Mouse (Mus musculus) heart, postnatal 0 days (tissue): Measurements from ENCODE around the gene Xylt1. TPM values are rescaled to one million over a fixed set of nuclear protein-coding genes. Genes with fewer than 3 reads are reported as not detected.

Experiments used
- ATAC-seq: fragments of 200-750 bp; cut with Nextera tagmentation; 2 replicates; pipeline ENCODE4 v1.8.0; 2017; ENCODE audit warnings: low read depth, moderate number of reproducible peaks, moderate library complexity; ENCODE audit not compliant: insufficient read depth
- DNase-seq: peaks from one replicate; pipeline ENCODE4 v3.0.0-alpha.2; 2016; ENCODE audit warnings: low spot score
- H3K27ac ChIP-seq: fragments of 300-500 bp; sonication (generic); 2 replicates; pipeline ENCODE4 v1.5.1; 2014; ENCODE audit warnings: low read depth, mild to moderate bottlenecking
- H3K27me3 ChIP-seq: fragments of 300-500 bp; sonication (generic); 2 replicates; pipeline ENCODE4 v1.6.1; 2014; ENCODE audit warnings: low read length, mixed read lengths; ENCODE audit not compliant: control insufficient read depth, insufficient read depth
- H3K36me3 ChIP-seq: fragments of 300-500 bp; sonication (generic); replicated peaks from 2 replicates; pipeline ENCODE4 v1.6.1; 2014; ENCODE audit warnings: low read length, mixed read lengths; ENCODE audit not compliant: control insufficient read depth, insufficient read depth
- H3K4me1 ChIP-seq: fragments of 300-500 bp; sonication (generic); 2 replicates; pipeline ENCODE4 v1.6.1; 2014; ENCODE audit warnings: antibody characterized with exemption; ENCODE audit not compliant: control insufficient read depth, insufficient read depth
- H3K4me2 ChIP-seq: fragments of 300-500 bp; sonication (generic); 2 replicates; pipeline ENCODE4 v1.6.1; 2014; ENCODE audit warnings: low read depth, mild to moderate bottlenecking, low read length, moderate library complexity
- H3K4me3 ChIP-seq: fragments of 300-500 bp; sonication (generic); 2 replicates; pipeline ENCODE4 v1.5.1; 2014; ENCODE audit warnings: low read depth, low read length
- H3K9ac ChIP-seq: fragments of 300-500 bp; sonication (generic); replicated peaks from 2 replicates; pipeline ENCODE4 v1.6.1; 2014; ENCODE audit warnings: low read depth, low read length, mixed read lengths
- H3K9me3 ChIP-seq: fragments of 300-500 bp; sonication (generic); replicated peaks from 2 replicates; pipeline ENCODE4 v1.6.1; 2016; ENCODE audit warnings: low read length; ENCODE audit not compliant: control insufficient read depth
- CTCF ChIP-seq: IDR thresholded peaks from 2 replicates; pipeline ENCODE4 v1.5.1; 2016; ENCODE audit warnings: antibody characterized with exemption, control low read depth, low read depth
- EP300 ChIP-seq: IDR thresholded peaks from 2 replicates; pipeline ENCODE4 v1.6.1; 2016; ENCODE audit warnings: antibody characterized with exemption, low read depth
- WGBS: fragments of 180-500 bp; shearing (Covaris S2); extraction: QIAGEN DNeasy Blood & Tissue Kit; methylation state at CpG from one replicate; pipeline ENCODE4 v1.1.7; 2014; 5-methylcytosine and 5-hydroxymethylcytosine counted together
- polyA plus RNA-seq: library from polyadenylated mRNA; unstranded; fragments of >200 nt; fragmentation: Nextera tagmentation; extraction: Ambion mirVana; gene quantifications from 2 replicates; pipeline ENCODE4 v1.2.1, GENCODE M21; 2015
- total RNA-seq: library from RNA; depleted of rRNA; stranded (reverse); fragments of >200 nt; gene quantifications from 2 replicates; pipeline ENCODE4 v1.2.3, GENCODE M21; 2014; ENCODE audit warnings: low replicate concordance

The Xylt1 gene
- total and polyA plus RNA-seq, 2 experiments from 2014 or later, result 0.36 to 8.9 TPM

DNA sequence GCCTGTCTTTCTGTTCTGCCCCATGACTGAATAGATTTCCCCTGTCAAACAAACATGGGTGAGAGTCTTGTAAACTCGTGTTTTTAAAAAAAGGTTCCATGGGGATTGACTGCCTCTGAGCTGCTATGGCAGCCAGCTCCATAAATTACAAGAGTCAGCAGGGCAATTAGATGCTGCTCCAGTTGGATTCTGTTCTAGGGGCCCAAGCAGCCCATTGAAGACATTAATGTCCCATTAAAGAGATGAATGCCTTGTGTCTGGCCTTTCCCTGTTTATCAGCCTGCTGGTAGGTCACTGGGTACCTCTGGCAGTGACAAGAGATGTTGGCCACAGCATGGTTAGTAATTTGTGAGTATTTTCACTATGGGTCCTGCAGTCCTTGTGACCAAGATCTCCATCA is 271.9 kb downstream of the Xylt1 start:
- H3K27me3 ChIP-seq, result no peaks in the 10 kb centered on the region
- ATAC-seq (no peak), DNase-seq (no peak)
- peaks cover 4% of the 10 kb centered on the region; the same call in 1 of the 2 replicates for H3K36me3 ChIP-seq
- H3K4me1 ChIP-seq, result no peaks in the 10 kb centered on the region
- WGBS, result 60% methylated on average over 1 of the region's 1 CpGs
- H3K9ac ChIP-seq, result no peak overlapping the region
- H3K9me3 ChIP-seq, result no peaks in the 10 kb centered on the region
- H3K4me2 ChIP-seq, result no peak overlapping the region
- TF ChIP-seq CTCF (no peak), EP300 (no peak)
- H3K4me3 ChIP-seq, result no peak overlapping the region
- H3K27ac ChIP-seq, result no peak overlapping the region

DNA sequence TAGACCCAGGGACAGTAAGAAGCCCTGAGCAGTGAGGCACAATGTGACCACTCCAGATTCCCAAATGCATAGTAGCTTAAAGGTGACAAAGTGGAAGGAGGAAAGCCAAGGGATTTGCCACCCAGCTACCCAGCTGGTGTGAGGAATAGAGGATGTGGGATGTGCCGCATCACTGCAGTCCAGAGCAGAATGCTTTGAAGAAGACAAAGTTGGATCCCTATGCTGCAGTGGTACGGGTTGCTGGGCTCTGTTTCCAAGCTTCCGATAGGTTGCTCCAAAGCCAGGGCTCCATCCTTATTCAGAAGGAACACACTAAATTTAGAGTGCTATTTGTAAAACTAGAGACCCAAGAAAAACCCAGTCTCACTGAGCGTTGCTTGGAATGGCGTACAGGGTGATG is 275.0 kb downstream of the Xylt1 start:
- no peak overlapping the region for H3K4me2 ChIP-seq
- H3K36me3 ChIP-seq, result peaks cover under 1% of the 10 kb centered on the region; the same call in 1 of the 2 replicates
- no peak for TF ChIP-seq CTCF
- no peak for TF ChIP-seq EP300
- no peaks in the 10 kb centered on the region for H3K4me1 ChIP-seq
- ATAC-seq (no peak), DNase-seq (no peak)
- 94% methylated on average over 5 of the region's 5 CpGs for WGBS
- H3K27ac ChIP-seq, result no peak overlapping the region
- no peaks in the 10 kb centered on the region for H3K27me3 ChIP-seq
- H3K9me3 ChIP-seq, result no peaks in the 10 kb centered on the region
- H3K4me3 ChIP-seq, result no peak overlapping the region
- no peak overlapping the region for H3K9ac ChIP-seq

DNA sequence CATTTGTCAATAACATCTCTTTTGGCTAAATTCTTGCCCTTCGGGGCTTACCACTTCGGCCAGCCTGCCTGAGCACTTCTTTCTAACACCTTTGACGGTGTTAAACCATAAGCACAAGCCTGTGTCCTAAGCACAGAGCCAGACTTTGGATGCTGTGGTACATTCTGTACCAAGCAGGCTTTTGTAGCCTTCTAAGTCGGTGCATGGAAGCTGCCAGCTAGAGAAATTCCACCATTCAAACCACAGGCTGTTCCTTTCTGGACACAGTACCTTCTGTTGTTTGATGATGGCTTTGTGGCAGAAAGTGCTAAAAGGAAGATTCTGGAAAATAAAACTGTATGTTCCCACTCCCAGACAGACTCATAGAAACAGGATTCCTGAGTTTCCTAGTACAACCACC is 277.4 kb downstream of the Xylt1 start:
- no peaks in the 10 kb centered on the region for H3K27me3 ChIP-seq
- WGBS, result 84% methylated on average over 4 of the region's 4 CpGs
- TF ChIP-seq CTCF (no peak), EP300 (no peak)
- ATAC-seq (no peak), DNase-seq (no peak)
- H3K4me1 ChIP-seq, result no peaks in the 10 kb centered on the region
- no peaks in the 10 kb centered on the region for H3K9me3 ChIP-seq
- H3K36me3 ChIP-seq, result no peaks in the 10 kb centered on the region
- H3K4me2 ChIP-seq, result no peak overlapping the region
- no peak overlapping the region for H3K9ac ChIP-seq
- H3K4me3 ChIP-seq, result no peak overlapping the region
- no peak overlapping the region for H3K27ac ChIP-seq

DNA sequence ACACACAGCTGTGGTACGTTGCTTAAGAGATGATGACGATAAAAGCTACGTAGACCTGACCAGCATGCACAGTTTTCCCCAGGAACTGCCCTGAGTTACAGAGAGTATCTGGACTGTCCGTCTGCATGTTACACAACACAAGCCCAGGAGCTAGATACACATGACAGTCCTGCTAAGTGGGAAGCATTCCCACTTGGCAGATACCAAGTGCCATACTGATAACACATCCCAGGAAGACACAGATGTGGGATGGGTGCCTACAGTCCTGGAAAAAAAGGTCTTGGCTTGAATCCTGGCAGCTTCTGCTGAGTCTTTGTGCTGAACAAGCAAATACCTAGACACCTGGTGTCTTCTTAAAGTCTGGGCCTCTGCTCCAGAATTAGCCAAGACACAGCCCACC is 278.0 kb downstream of the Xylt1 start:
- Histone ChIP-seq H3K4me2 (no peak overlapping the region), H3K4me3 (no peak overlapping the region), H3K36me3 (no peaks in the 10 kb centered on the region), H3K27me3 (no peaks in the 10 kb centered on the region), H3K9me3 (no peaks in the 10 kb centered on the region), H3K4me1 (no peaks in the 10 kb centered on the region), H3K9ac (no peak overlapping the region), H3K27ac (no peak overlapping the region)
- TF ChIP-seq CTCF (no peak), EP300 (no peak)
- no peak for DNase-seq
- ATAC-seq, result no peak
- WGBS, result 66% methylated on average over 4 of the region's 4 CpGs

DNA sequence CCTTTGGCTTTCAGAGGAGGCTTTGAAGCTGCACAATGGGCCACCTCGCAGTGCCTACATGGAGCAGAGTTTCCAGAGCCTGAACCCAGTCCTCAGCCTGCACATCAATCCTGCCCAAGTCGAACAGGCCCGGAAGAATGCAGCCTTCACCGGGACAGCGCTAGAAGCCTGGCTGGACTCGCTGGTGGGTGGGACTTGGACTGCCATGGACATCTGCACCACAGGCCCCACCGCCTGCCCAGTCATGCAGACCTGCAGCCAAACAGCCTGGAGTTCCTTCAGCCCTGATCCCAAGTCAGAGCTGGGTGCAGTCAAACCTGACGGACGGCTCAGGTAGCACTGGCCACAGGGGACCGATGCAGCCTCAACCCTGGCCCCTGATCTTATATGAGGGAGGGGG is 286.5 kb downstream of the Xylt1 start:
- WGBS, result 81% methylated on average over 10 of the region's 10 CpGs
- H3K27me3 ChIP-seq, result no peaks in the 10 kb centered on the region
- H3K4me3 ChIP-seq, result no peak overlapping the region
- no peaks in the 10 kb centered on the region for H3K36me3 ChIP-seq
- no peak overlapping the region for H3K4me2 ChIP-seq
- TF ChIP-seq EP300 (no peak), CTCF (no peak)
- DNase-seq (no peak), ATAC-seq (no peak)
- no peak overlapping the region for H3K27ac ChIP-seq
- H3K9ac ChIP-seq, result no peak overlapping the region
- no peaks in the 10 kb centered on the region for H3K9me3 ChIP-seq
- H3K4me1 ChIP-seq, result no peaks in the 10 kb centered on the region

DNA sequence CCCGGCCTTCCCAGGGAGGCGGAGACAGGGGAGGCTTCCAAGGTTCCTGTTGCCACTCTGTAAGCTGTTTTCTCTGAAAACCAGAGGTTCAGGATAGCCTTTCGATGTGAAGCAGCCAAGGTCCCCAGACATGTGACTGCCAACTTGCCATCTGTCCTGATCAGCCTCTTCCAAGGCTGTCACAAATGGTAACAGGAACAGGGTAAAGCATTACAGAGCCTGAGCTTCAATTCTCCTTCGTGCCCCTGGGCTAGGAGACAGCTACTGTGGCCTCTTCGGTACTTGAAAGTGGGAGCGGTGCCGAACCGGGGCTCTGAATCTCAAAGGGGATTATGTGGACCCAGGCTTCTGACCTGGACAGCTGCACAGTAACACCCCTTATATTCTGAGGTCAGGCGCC is 287.4 kb downstream of the Xylt1 start:
- H3K9ac ChIP-seq, result no peak overlapping the region
- ATAC-seq (no peak), DNase-seq (no peak)
- no peaks in the 10 kb centered on the region for H3K9me3 ChIP-seq
- H3K4me2 ChIP-seq, result no peak overlapping the region
- no peak overlapping the region for H3K4me3 ChIP-seq
- no peaks in the 10 kb centered on the region for H3K36me3 ChIP-seq
- H3K27me3 ChIP-seq, result no peaks in the 10 kb centered on the region
- TF ChIP-seq EP300, result no peak
- TF ChIP-seq CTCF, result no peak
- no peak overlapping the region for H3K27ac ChIP-seq
- no peaks in the 10 kb centered on the region for H3K4me1 ChIP-seq
- WGBS, result 81% methylated on average over 9 of the region's 9 CpGs
